Mouse (Mus musculus) lung, embryonic 16.5 days (tissue): Measurements from ENCODE around the gene Wdr74. TPM values are rescaled to one million over a fixed set of nuclear protein-coding genes. Genes with fewer than 3 reads are reported as not detected.

Experiments
- ATAC-seq: fragments of 200-750 bp; cut with Nextera tagmentation; 2 replicates; pipeline ENCODE4 v1.8.0; 2017; ENCODE audit warnings: low read depth, mild to moderate bottlenecking, moderate library complexity
- H3K27ac ChIP-seq: fragments of 300-500 bp; sonication (generic); 2 replicates; pipeline ENCODE4 v1.5.1; 2014; ENCODE audit warnings: mild to moderate bottlenecking, control low read depth, low read length
- H3K27me3 ChIP-seq: fragments of 300-500 bp; sonication (generic); 2 replicates; pipeline ENCODE4 v1.6.1; 2014; ENCODE audit warnings: low read depth, low read length, mixed read lengths; ENCODE audit not compliant: control insufficient read depth, insufficient read depth
- H3K36me3 ChIP-seq: fragments of 300-500 bp; sonication (generic); 2 replicates; pipeline ENCODE4 v1.6.1; 2014; ENCODE audit warnings: low read length; ENCODE audit not compliant: control insufficient read depth, insufficient read depth
- H3K4me1 ChIP-seq: fragments of 300-500 bp; sonication (generic); replicated peaks from 2 replicates; pipeline ENCODE4 v1.6.1; 2014; ENCODE audit warnings: low read length, mixed read lengths; ENCODE audit not compliant: control insufficient read depth, insufficient read depth
- H3K4me2 ChIP-seq: fragments of 300-500 bp; sonication (generic); 2 replicates; pipeline ENCODE4 v1.6.1; 2014; ENCODE audit warnings: low read depth, low read length, control low read depth
- H3K4me3 ChIP-seq: fragments of 300-500 bp; sonication (generic); 2 replicates; pipeline ENCODE4 v1.5.1; 2014; ENCODE audit warnings: mild to moderate bottlenecking, low read length, control low read depth
- H3K9ac ChIP-seq: fragments of 300-500 bp; sonication (generic); 2 replicates; pipeline ENCODE4 v1.6.1; 2014; ENCODE audit warnings: low read length, control low read depth
- H3K9me3 ChIP-seq: fragments of 300-500 bp; sonication (generic); 2 replicates; pipeline ENCODE4 v1.6.1; 2016; ENCODE audit warnings: low read length; ENCODE audit not compliant: control insufficient read depth
- whole genome bisulfite sequencing: fragments of 180-500 bp; shearing (Covaris S2); extraction: QIAGEN DNeasy Blood & Tissue Kit; methylation state at CpG from one replicate; pipeline ENCODE4 v1.1.7; 2014; 5-methylcytosine and 5-hydroxymethylcytosine counted together
- microRNA-seq: library from miRNA; unstranded; fragments of <30 nt; microRNA quantifications from one replicate; pipeline ENCODE4, GENCODE M21; 2016
- polyA plus RNA-seq: library from polyadenylated mRNA; unstranded; fragments of >200 nt; fragmentation: Nextera tagmentation; extraction: Ambion mirVana; gene quantifications from 2 replicates; pipeline ENCODE4 v1.2.1, GENCODE M21; 2015

Gene Wdr74
- polyA plus RNA-seq, 1 experiment from 2014 or later: 78.9 TPM

DNA sequence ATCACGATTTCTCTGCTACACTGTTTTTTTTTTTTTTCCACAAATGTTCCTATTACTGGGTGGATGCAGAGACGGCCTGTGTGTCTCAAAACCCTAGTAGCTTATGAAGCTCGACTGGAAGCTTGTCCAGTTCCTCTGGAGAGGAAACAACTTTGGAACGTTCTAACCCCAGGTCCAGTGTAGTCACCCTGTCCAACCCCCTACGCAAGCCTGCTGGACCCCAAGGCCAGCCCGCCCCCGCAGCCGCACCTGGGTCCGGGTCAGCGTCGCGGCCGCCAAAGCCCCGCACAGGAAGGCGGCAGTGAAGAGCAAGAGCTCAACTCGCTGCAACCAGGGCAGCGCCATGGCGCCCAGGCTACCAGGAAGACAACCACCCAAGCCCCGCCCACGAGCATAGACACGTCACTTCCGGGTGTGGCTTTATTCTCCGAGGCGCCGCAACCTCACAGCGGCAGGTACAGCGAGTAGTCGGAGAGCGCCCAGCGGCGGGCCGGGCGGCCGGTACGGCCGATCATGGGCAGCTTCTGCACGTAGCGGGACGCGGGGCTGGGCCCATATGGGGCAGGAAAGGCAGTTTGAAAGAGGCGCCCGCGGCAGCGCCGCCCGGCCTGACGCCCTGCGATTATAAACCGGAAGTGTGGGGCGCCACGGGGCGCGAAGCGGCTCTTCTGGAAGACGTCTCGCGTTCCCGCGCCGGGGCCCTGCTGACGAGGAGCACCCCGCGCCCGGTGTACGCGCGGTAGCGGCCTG lies 38.6 kb downstream of the Wdr74 start, which contains the start of gene Tmem179b:
TSS of gene Tmem179b (minus strand) at position 382 of the 750 bp plus-strand sequence.
- peak; percentile 95 for ATAC-seq
- 0% methylated on average over 62 of the region's 68 CpGs for WGBS
- Histone ChIP-seq H3K4me3 (peak within 1 kb of the TSS; percentile 81), H3K9me3 (no peaks in the 10 kb centered on the region), H3K9ac (peak within 1 kb of the TSS; percentile 81), H3K27me3 (no peaks in the 10 kb centered on the region), H3K27ac (peak within 1 kb of the TSS; percentile 99), H3K4me2 (peak within 1 kb of the TSS; percentile 90), H3K4me1 (peaks cover 26% of the 10 kb centered on the region), H3K36me3 (peaks cover 13% of the 10 kb centered on the region)

DNA sequence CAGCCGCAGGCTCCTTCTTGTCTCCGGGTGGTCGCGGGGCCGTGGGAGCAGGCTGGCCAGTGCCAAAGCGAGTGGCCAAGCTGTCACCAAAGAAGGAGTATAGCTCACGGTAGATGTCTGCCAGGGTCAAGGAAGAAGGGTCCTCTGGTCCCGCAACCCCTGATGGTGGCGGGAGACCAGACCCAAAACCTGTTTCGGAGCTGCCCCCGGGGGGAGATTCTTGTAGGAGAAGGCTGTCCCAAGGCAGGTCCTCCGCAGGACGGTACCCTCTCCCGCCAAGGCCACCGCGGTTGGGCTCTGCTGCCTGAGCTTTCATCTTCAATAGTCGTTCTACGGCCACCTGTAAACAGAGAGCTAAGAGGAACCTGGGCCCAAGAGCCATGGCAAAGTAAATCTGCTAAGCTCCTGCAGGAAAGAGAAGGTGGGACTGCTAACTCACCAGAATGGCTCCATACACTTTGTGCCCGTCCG lies 39.4 kb downstream of the Wdr74 start:
- H3K27me3 ChIP-seq: no peaks in the 10 kb centered on the region
- H3K9me3 ChIP-seq: no peaks in the 10 kb centered on the region
- peak overlapping the region; percentile 90 for H3K4me2 ChIP-seq
- H3K4me3 ChIP-seq: peak overlapping the region; percentile 81
- no peak for ATAC-seq
- 4% methylated on average over 20 of the region's 20 CpGs for WGBS
- H3K4me1 ChIP-seq: peaks cover 26% of the 10 kb centered on the region
- H3K27ac ChIP-seq: peak overlapping the region; percentile 99
- peak overlapping the region; percentile 81 for H3K9ac ChIP-seq
- H3K36me3 ChIP-seq: peaks cover 9% of the 10 kb centered on the region; the same call in 1 of the 2 replicates

DNA sequence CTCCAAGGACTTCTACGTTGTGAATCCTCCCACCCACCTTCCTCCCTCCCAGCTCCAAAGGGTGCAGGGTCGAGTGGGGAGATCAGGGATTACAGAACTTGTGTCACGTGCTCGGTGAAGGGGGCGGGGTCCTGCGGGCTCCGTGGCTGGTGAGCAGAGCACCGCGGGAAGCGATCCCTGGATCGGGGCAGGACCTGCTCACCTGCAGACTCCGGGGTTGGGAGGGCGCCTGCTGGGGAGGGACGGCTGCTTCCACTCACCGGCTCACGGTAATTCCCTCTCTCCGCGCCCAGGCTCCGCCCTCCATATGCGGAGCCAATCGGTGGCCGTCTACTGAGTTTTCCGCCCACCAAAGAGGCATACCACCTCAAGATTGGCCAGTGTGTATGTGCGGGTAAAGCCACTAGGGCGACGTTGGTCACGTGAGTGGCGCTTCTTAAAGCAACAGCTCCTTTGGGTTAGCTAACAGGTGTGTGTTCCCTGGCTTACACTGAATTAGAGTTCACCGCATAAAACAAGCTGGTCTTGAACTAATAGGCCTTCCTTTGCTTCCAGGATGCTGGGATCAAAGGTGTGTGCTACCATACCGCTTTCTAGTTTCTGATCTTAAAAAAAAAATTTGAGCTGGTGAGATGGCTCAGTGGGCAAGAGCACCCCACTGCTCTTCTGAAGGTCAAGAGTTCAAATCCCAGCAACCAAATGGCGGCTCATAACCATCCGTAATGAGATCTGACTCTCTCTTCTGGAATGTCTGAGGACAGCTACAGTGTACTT lies 50.6 kb downstream of the Wdr74 start, which contains the start of gene Taf6l:
TSS of gene Taf6l (minus strand) at position 410 of the 774 bp plus-strand sequence.
- under 1% methylated on average over 32 of the region's 32 CpGs for WGBS
- H3K27ac ChIP-seq: peak within 1 kb of the TSS; percentile 82
- peaks cover 10% of the 10 kb centered on the region for H3K4me1 ChIP-seq
- H3K4me2 ChIP-seq: peak within 1 kb of the TSS; percentile 72
- peaks cover 5% of the 10 kb centered on the region for H3K36me3 ChIP-seq
- H3K9ac ChIP-seq: peak within 1 kb of the TSS; percentile 85
- H3K4me3 ChIP-seq: peak within 1 kb of the TSS; percentile 79
- no peaks in the 10 kb centered on the region for H3K27me3 ChIP-seq
- peak; percentile 99 for ATAC-seq
- H3K9me3 ChIP-seq: no peaks in the 10 kb centered on the region

GRCm38 (mm10) chr19:8788521-8788920 lies 52.9 kb downstream of the Wdr74 start:
- Histone ChIP-seq H3K36me3 (peaks cover 15% of the 10 kb centered on the region), H3K27me3 (no peaks in the 10 kb centered on the region), H3K27ac (no peak overlapping the region), H3K9me3 (no peaks in the 10 kb centered on the region), H3K9ac (no peak overlapping the region), H3K4me3 (no peak overlapping the region), H3K4me1 (peaks cover 10% of the 10 kb centered on the region), H3K4me2 (no peak overlapping the region)
- WGBS: 9% methylated on average over 3 of the region's 3 CpGs
- no peak for ATAC-seq

- Histone ChIP-seq H3K36me3 (peaks cover 21% of the 10 kb centered on the region), H3K4me1 (peaks cover 10% of the 10 kb centered on the region), H3K4me2 (no peak overlapping the region), H3K27ac (no peak overlapping the region), H3K9me3 (no peaks in the 10 kb centered on the region), H3K27me3 (no peaks in the 10 kb centered on the region), H3K4me3 (no peak overlapping the region), H3K9ac (no peak overlapping the region)
- ATAC-seq: no peak
- WGBS: 31% methylated on average over 1 of the region's 1 CpGs
These were observed 53.5 kb downstream of the Wdr74 start for GRCm38 (mm10) chr19:8789171-8789570.

DNA sequence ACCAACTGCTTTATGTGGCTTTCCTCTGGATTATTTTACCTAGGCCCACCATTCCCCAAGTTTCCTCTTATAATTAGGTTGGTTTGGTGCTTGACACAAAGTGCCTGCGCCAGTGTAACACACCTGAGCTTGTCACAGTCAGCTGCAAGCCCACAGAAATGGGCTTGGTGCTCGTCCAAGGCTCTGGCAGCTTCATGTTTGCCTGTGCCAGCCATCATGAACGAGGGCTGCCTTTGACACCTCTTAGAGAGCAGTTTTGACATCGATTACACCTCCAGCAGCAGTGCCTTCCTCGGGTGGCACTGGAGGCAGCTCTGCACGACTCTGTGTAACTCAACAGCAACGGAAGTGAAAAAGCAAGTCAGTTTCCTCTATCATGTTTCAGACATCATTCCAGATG lies 54.5 kb downstream of the Wdr74 start:
- no peak for ATAC-seq
- no peak overlapping the region for H3K9ac ChIP-seq
- no peaks in the 10 kb centered on the region for H3K9me3 ChIP-seq
- peaks cover 28% of the 10 kb centered on the region for H3K36me3 ChIP-seq
- H3K27me3 ChIP-seq: no peaks in the 10 kb centered on the region
- WGBS: 75% methylated on average over 7 of the region's 7 CpGs
- H3K4me3 ChIP-seq: no peak overlapping the region
- peaks cover 7% of the 10 kb centered on the region for H3K4me1 ChIP-seq
- no peak overlapping the region for H3K27ac ChIP-seq
- no peak overlapping the region for H3K4me2 ChIP-seq

Small RNAs within 50 kb of the gene (microRNA-seq; reads per million reads assigned to microRNA genes)
- gene Mir6992: not detected

Other genes with a start within 250 kb of the Wdr74 start
- gene Slc22a8, start 144.6 kb upstream of the Wdr74 start, polyA plus RNA-seq: 0.09 and 0.11 TPM in 2 replicates
- gene Slc22a6, start 117.8 kb upstream of the Wdr74 start, polyA plus RNA-seq: not detected in 2 replicates
- gene Chrm1, start 72.0 kb upstream of the Wdr74 start, polyA plus RNA-seq: 0.10 and 0.21 TPM in 2 replicates
- gene Slc3a2, start 12.5 kb upstream of the Wdr74 start, polyA plus RNA-seq: 77.0 and 78.8 TPM in 2 replicates
- gene 1700092M07Rik, start 4.9 kb downstream of the Wdr74 start, polyA plus RNA-seq: 0.83 and 2.7 TPM in 2 replicates
- gene Stx5a, start 5.6 kb downstream of the Wdr74 start, polyA plus RNA-seq: 162 and 174 TPM in 2 replicates
- gene Nxf1, start 21.2 kb downstream of the Wdr74 start, polyA plus RNA-seq: 186 and 190 TPM in 2 replicates
- 188 and 194 TPM in 2 replicates for gene Tmem223, start 35.2 kb downstream of the Wdr74 start, polyA plus RNA-seq
- 88.2 and 89.7 TPM in 2 replicates for gene Tmem179b, start 38.6 kb downstream of the Wdr74 start, polyA plus RNA-seq
- 24.0 and 26.0 TPM in 2 replicates for gene Taf6l, start 50.6 kb downstream of the Wdr74 start, polyA plus RNA-seq
- gene Polr2g, start 62.8 kb downstream of the Wdr74 start, polyA plus RNA-seq: 140 and 147 TPM in 2 replicates
- 5.5 and 5.6 TPM in 2 replicates for gene Zbtb3, start 66.7 kb downstream of the Wdr74 start, polyA plus RNA-seq
- gene Ttc9c, start 83.5 kb downstream of the Wdr74 start, polyA plus RNA-seq: 55.2 and 56.5 TPM in 2 replicates
- gene Hnrnpul2, start 84.2 kb downstream of the Wdr74 start, polyA plus RNA-seq: 4.4 and 5.0 TPM in 2 replicates
- not detected in 2 replicates for gene AC129217.1, start 93.9 kb downstream of the Wdr74 start, polyA plus RNA-seq
- 54.1 and 54.6 TPM in 2 replicates for gene Bscl2, start 101.6 kb downstream of the Wdr74 start, polyA plus RNA-seq
- 2.8 and 3.3 TPM in 2 replicates for gene Gng3, start 103.4 kb downstream of the Wdr74 start, polyA plus RNA-seq
- 1.6 and 1.7 TPM in 2 replicates for gene Lrrn4cl, start 114.9 kb downstream of the Wdr74 start, polyA plus RNA-seq
- gene Ubxn1, start 135.7 kb downstream of the Wdr74 start, polyA plus RNA-seq: 156 and 164 TPM in 2 replicates
- gene Uqcc3, start 145.1 kb downstream of the Wdr74 start, polyA plus RNA-seq: 63.5 and 64.0 TPM in 2 replicates
- gene Lbhd1, start 147.9 kb downstream of the Wdr74 start, polyA plus RNA-seq: 71.3 and 75.9 TPM in 2 replicates
- not detected in 2 replicates for gene Gm49403, start 148.1 kb downstream of the Wdr74 start, polyA plus RNA-seq
- 68.4 and 71.4 TPM in 2 replicates for gene 1810009A15Rik, start 153.0 kb downstream of the Wdr74 start, polyA plus RNA-seq
- not detected in 2 replicates for gene Gm49416, start 153.1 kb downstream of the Wdr74 start, polyA plus RNA-seq
- 38.3 and 40.8 TPM in 2 replicates for gene Ints5, start 157.2 kb downstream of the Wdr74 start, polyA plus RNA-seq
- gene Ganab, start 162.2 kb downstream of the Wdr74 start, polyA plus RNA-seq: 125 and 127 TPM in 2 replicates
- 40.2 and 43.5 TPM in 2 replicates for gene B3gat3, start 184.5 kb downstream of the Wdr74 start, polyA plus RNA-seq
- 2.8 and 4.0 TPM in 2 replicates for gene Rom1, start 193.5 kb downstream of the Wdr74 start, polyA plus RNA-seq
- gene Eml3, start 193.7 kb downstream of the Wdr74 start, polyA plus RNA-seq: 31.0 and 32.2 TPM in 2 replicates
- 149 and 164 TPM in 2 replicates for gene Mta2, start 206.0 kb downstream of the Wdr74 start, polyA plus RNA-seq
- gene Tut1, start 218.0 kb downstream of the Wdr74 start, polyA plus RNA-seq: 27.5 and 28.9 TPM in 2 replicates
- gene Eef1g, start 231.2 kb downstream of the Wdr74 start, polyA plus RNA-seq: 366 TPM in 2 replicates